Mouse (Mus musculus) left cerebral cortex, adult 18-20 months (tissue): Measurements from ENCODE around the gene Rprml. TPM values are rescaled to one million over a fixed set of nuclear protein-coding genes. Genes with fewer than 3 reads are reported as not detected.

ENCODE experiments used
- total RNA-seq, 2 experiments: library from RNA; stranded (reverse); gene quantifications; 2 replicates each; pipeline ENCODE4 v1.2.3; 2021

Gene Rprml
- total RNA-seq, 2 experiments from 2014 or later, result 84.7 to 92.0 TPM

Other genes with a start within 250 kb of the Rprml start
- gene Plekhm1, start 236.9 kb upstream of the Rprml start, total RNA-seq, result 10 to 100 TPM; 18.2 to 18.8 TPM
- not detected for gene Lrrc37a, start 145.0 kb upstream of the Rprml start, total RNA-seq
- gene Gm884, start 28.4 kb upstream of the Rprml start, total RNA-seq, result under 1 TPM; 0.02 to 0.05 TPM
- not detected for gene Lyzl6, start 10.7 kb upstream of the Rprml start, total RNA-seq
- gene Gosr2, start 48.3 kb downstream of the Rprml start, total RNA-seq, result 10 to 100 TPM; 70.3 to 80.4 TPM
- gene Wnt9b, start 100.3 kb downstream of the Rprml start, total RNA-seq, result under 1 TPM; 0.23 to 0.46 TPM
- gene Wnt3, start 124.6 kb downstream of the Rprml start, total RNA-seq, result under 1 TPM; 0.86 to 0.98 TPM